Mouse (Mus musculus): ENCODE measurements around the gene Btbd35f21. TPM values are rescaled to one million over a fixed set of nuclear protein-coding genes. Genes with fewer than 3 reads are reported as not detected.
"Not testable (repeated sequence)": the region's sequence is repeated elsewhere in the genome, so short reads cannot be mapped to it uniquely, and the experiment has no call there.

Btbd35f21 gene
- not detected in 2 replicates for polyA plus RNA-seq (2012; rRNA removed)

- H3K4me1 ChIP-seq (ENCODE audit: control insufficient read depth, insufficient read depth, low read length); H3K4me3 ChIP-seq (ENCODE audit: insufficient read depth, low read length); H3K27ac ChIP-seq (ENCODE audit: insufficient read depth, low read length): not testable (repeated sequence)
Measured at GRCm38 (mm10) chrX:32725809-32726208, at the start of gene Btbd35f21. Gene Btbd35f21, plus strand, starts transcription at chrX:32726109.

Other genes starting within 250 kb of the Btbd35f21 start
- gene Btbd35f1, start 166.1 kb upstream of the Btbd35f21 start, polyA plus RNA-seq (2012; rRNA removed) = not detected in 2 replicates
- not detected in 2 replicates for gene Gm5926, start 75.4 kb upstream of the Btbd35f21 start, polyA plus RNA-seq (2012; rRNA removed)
- not detected in 2 replicates for gene Btbd35f30, start 168.5 kb downstream of the Btbd35f21 start, polyA plus RNA-seq (2012; rRNA removed)
- not detected in 2 replicates for gene Gm21789, start 215.7 kb downstream of the Btbd35f21 start, polyA plus RNA-seq (2012; rRNA removed)
- gene Btbd35f5, start 247.8 kb downstream of the Btbd35f21 start, polyA plus RNA-seq (2012; rRNA removed) = not detected in 2 replicates